Mouse (Mus musculus): ENCODE data around the gene Slc25a31. TPM values are rescaled to one million over a fixed set of nuclear protein-coding genes. Genes with fewer than 3 reads are reported as not detected.

Gene Slc25a31
- total and polyA plus RNA-seq, 2 experiments = 0.07 TPM; not detected in 1

DNA sequence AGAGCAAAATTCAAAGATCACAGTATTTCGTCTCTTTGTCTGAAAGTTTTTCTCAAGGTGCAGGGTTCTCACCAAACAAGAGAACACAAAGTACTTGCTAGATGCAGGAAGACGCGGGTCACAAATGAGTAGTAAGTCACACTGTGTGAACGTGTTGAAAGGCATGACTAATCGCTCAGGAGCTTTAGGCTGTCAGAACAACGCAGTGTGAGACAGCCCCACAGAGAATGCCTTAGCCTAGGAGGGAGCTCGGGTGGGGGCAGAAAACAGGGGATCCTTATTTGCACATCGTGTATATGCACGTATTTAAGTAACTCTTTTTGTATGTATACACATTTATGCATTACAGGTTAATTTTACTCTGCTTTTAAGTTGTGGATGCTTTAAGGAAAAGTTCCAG, 21.8 kb upstream of the Slc25a31 start:
- TF ChIP-seq CTCF (IDR thresholded peaks at IDR 0.05; ENCODE audit: low read depth, low read length) (no peak), POLR2A (IDR thresholded peaks at IDR 0.05; ENCODE audit: extremely low read depth, insufficient read depth, low read length) (no peak)
- H3K9ac ChIP-seq (ENCODE audit: low read depth, low read length) = no peak overlapping the region
- H3K36me3 ChIP-seq (ENCODE audit: control insufficient read depth, insufficient read depth, low read length) = no peaks in the 10 kb centered on the region
- 86% methylated on average over 9 of the region's 9 CpGs for WGBS
- H3K4me3 ChIP-seq (ENCODE audit: insufficient read depth, low read depth, low read length) = no peak overlapping the region
- 0 out of 2 replicates have a peak, but pooled peaks cover 2% of the 10 kb centered on the region for H3K4me1 ChIP-seq (ENCODE audit: control insufficient read depth, insufficient read depth, low read length)
- no peaks in the 10 kb centered on the region for H3K27me3 ChIP-seq (ENCODE audit: control insufficient read depth, insufficient read depth, low read length)
- H3K27ac ChIP-seq (replicated peaks; ENCODE audit: insufficient read depth, low read depth, low read length) = no peak overlapping the region
- no peaks in the 10 kb centered on the region for H3K79me2 ChIP-seq (ENCODE audit: control insufficient read depth, insufficient read depth, low read length)
- DNase-seq (ENCODE audit: extremely low read depth, low read depth, low spot score) = no peak

DNA sequence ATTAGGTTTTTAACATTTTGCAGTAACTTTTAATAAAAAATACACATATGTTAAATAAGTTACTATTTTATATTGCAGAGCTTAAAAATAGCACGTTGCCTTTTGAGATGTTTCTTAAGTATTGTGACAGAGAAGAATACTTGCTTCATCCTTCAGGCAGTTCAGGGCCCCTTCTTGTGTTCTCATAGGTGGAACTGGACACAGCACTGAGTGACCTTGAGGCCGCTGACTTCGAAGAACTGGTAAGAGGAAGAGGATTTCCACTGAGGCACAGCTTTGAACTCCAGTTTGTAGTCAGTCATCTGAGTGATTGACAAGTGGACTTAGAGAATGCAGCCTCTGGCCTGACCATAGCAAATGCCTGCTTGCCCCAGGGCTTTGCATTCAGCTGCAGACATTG, 21.1 kb upstream of the Slc25a31 start:
- 0 out of 2 replicates have a peak, but pooled peaks cover 2% of the 10 kb centered on the region for H3K4me1 ChIP-seq (ENCODE audit: control insufficient read depth, insufficient read depth, low read length)
- no peaks in the 10 kb centered on the region for H3K79me2 ChIP-seq (ENCODE audit: control insufficient read depth, insufficient read depth, low read length)
- no peak overlapping the region for H3K9ac ChIP-seq (ENCODE audit: low read depth, low read length)
- H3K27me3 ChIP-seq (ENCODE audit: control insufficient read depth, insufficient read depth, low read length) = no peaks in the 10 kb centered on the region
- no peak overlapping the region for H3K27ac ChIP-seq (replicated peaks; ENCODE audit: insufficient read depth, low read depth, low read length)
- WGBS = 87% methylated on average over 3 of the region's 3 CpGs
- TF ChIP-seq CTCF (IDR thresholded peaks at IDR 0.05; ENCODE audit: low read depth, low read length) (no peak), POLR2A (IDR thresholded peaks at IDR 0.05; ENCODE audit: extremely low read depth, insufficient read depth, low read length) (no peak)
- DNase-seq (ENCODE audit: extremely low read depth, low read depth, low spot score) = no peak
- H3K4me3 ChIP-seq (ENCODE audit: insufficient read depth, low read depth, low read length) = no peak overlapping the region
- H3K36me3 ChIP-seq (ENCODE audit: control insufficient read depth, insufficient read depth, low read length) = no peaks in the 10 kb centered on the region

DNA sequence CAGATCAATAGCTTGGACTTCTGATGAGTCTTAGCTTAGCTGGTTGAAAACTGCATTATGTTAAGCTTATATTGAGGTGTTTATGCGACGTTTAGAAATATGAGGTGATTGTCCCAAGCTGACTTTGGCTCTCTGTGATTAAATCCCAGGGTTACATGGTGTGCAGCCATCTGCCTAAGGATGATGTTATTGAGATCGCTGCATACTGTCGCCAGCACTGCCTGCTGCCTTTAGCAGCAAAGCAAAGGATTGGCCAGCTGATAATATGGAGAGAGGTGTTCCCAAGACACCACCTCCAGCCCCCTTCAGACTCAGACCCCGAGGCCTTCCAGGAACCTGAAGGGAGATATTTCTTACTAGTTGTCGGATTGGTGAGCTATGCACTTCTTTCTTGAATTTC, 17.1 kb upstream of the Slc25a31 start:
- no peaks in the 10 kb centered on the region for H3K27me3 ChIP-seq (ENCODE audit: control insufficient read depth, insufficient read depth, low read length)
- no peak overlapping the region for H3K9ac ChIP-seq (ENCODE audit: low read depth, low read length)
- TF ChIP-seq POLR2A (IDR thresholded peaks at IDR 0.05; ENCODE audit: extremely low read depth, insufficient read depth, low read length) (no peak), CTCF (IDR thresholded peaks at IDR 0.05; ENCODE audit: low read depth, low read length) (no peak)
- no peak overlapping the region for H3K4me3 ChIP-seq (ENCODE audit: insufficient read depth, low read depth, low read length)
- no peaks in the 10 kb centered on the region for H3K79me2 ChIP-seq (ENCODE audit: control insufficient read depth, insufficient read depth, low read length)
- no peak for DNase-seq (ENCODE audit: extremely low read depth, low read depth, low spot score)
- H3K36me3 ChIP-seq (ENCODE audit: control insufficient read depth, insufficient read depth, low read length) = no peaks in the 10 kb centered on the region
- no peaks in the 10 kb centered on the region for H3K4me1 ChIP-seq (ENCODE audit: control insufficient read depth, insufficient read depth, low read length)
- 93% methylated on average over 6 of the region's 6 CpGs for WGBS
- no peak overlapping the region for H3K27ac ChIP-seq (replicated peaks; ENCODE audit: insufficient read depth, low read depth, low read length)

DNA sequence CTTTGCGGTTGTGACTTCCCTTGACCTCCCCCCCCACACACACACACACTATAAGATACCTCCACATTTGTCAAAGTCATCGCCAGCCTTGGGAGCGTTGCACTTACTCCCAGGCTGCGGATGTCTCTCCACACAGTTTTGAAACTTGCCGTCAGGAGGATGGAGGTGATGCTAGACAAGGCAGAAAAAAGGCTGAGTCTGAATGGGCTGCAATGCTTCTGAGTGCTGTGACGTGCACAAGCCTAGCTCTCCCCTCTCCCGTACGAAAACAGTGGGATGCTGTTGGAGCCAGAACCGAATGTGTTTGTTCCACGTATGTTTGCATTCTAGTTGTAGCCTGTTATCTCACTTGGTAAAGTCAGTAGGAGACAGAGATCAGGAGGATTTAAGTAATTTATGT, 15.2 kb upstream of the Slc25a31 start:
- no peaks in the 10 kb centered on the region for H3K4me1 ChIP-seq (ENCODE audit: control insufficient read depth, insufficient read depth, low read length)
- no peak overlapping the region for H3K9ac ChIP-seq (ENCODE audit: low read depth, low read length)
- no peak overlapping the region for H3K4me3 ChIP-seq (ENCODE audit: insufficient read depth, low read depth, low read length)
- no peaks in the 10 kb centered on the region for H3K27me3 ChIP-seq (ENCODE audit: control insufficient read depth, insufficient read depth, low read length)
- no peak overlapping the region for H3K27ac ChIP-seq (replicated peaks; ENCODE audit: insufficient read depth, low read depth, low read length)
- no peak for DNase-seq (ENCODE audit: extremely low read depth, low read depth, low spot score)
- no peaks in the 10 kb centered on the region for H3K36me3 ChIP-seq (ENCODE audit: control insufficient read depth, insufficient read depth, low read length)
- TF ChIP-seq POLR2A (IDR thresholded peaks at IDR 0.05; ENCODE audit: extremely low read depth, insufficient read depth, low read length) (no peak), CTCF (IDR thresholded peaks at IDR 0.05; ENCODE audit: low read depth, low read length) (no peak)
- 90% methylated on average over 10 of the region's 10 CpGs for WGBS
- no peaks in the 10 kb centered on the region for H3K79me2 ChIP-seq (ENCODE audit: control insufficient read depth, insufficient read depth, low read length)

DNA sequence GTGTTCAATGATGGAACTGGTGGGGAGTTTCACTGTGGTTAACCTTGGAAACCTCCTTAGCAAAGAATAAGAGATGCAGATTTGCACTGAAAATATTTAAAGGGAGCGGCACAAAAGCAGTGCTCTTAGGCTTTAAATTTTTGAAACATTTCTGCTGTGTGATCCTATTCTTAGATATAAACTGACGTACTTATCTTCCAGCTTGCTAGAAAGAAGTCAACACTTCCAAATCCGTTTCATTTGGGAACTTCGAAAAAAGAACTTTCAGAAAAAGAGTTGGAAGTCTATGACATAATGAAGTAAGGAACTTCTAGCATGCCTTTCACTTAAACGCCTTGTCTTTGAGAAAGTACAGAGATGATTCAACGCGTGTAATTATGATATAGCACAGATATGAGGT, 14.7 kb upstream of the Slc25a31 start:
- Histone ChIP-seq H3K79me2 (ENCODE audit: control insufficient read depth, insufficient read depth, low read length) (no peaks in the 10 kb centered on the region), H3K27me3 (ENCODE audit: control insufficient read depth, insufficient read depth, low read length) (no peaks in the 10 kb centered on the region), H3K9ac (ENCODE audit: low read depth, low read length) (no peak overlapping the region), H3K36me3 (ENCODE audit: control insufficient read depth, insufficient read depth, low read length) (no peaks in the 10 kb centered on the region), H3K4me3 (ENCODE audit: insufficient read depth, low read depth, low read length) (no peak overlapping the region), H3K4me1 (ENCODE audit: control insufficient read depth, insufficient read depth, low read length) (no peaks in the 10 kb centered on the region), H3K27ac (replicated peaks; ENCODE audit: insufficient read depth, low read depth, low read length) (no peak overlapping the region)
- no peak for TF ChIP-seq POLR2A (IDR thresholded peaks at IDR 0.05; ENCODE audit: extremely low read depth, insufficient read depth, low read length)
- TF ChIP-seq CTCF (IDR thresholded peaks at IDR 0.05; ENCODE audit: low read depth, low read length) = no peak
- 80% methylated on average over 7 of the region's 7 CpGs for WGBS
- DNase-seq (ENCODE audit: extremely low read depth, low read depth, low spot score) = no peak

DNA sequence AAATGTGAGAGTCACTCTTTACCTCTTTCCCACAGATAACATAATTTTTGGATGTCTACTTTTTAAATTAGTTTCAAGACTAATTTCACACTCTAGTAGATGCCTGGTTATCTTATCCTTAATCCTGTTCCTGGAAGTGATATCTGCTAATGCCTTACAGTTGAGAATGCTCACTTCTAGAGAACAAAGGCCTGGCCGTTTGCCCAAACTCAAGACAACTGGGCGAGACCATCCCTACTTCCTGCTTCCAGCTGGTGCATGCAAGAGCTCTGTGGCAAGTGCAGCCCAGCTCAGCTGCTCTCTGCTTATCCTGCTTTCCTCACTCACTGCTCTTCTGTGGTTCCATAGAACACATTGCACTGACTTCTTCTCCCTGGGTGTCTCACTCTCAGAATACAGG, 14.2 kb upstream of the Slc25a31 start:
- H3K79me2 ChIP-seq (ENCODE audit: control insufficient read depth, insufficient read depth, low read length) = no peaks in the 10 kb centered on the region
- H3K9ac ChIP-seq (ENCODE audit: low read depth, low read length) = no peak overlapping the region
- no peaks in the 10 kb centered on the region for H3K27me3 ChIP-seq (ENCODE audit: control insufficient read depth, insufficient read depth, low read length)
- 78% methylated on average over 2 of the region's 2 CpGs for WGBS
- no peaks in the 10 kb centered on the region for H3K4me1 ChIP-seq (ENCODE audit: control insufficient read depth, insufficient read depth, low read length)
- H3K4me3 ChIP-seq (ENCODE audit: insufficient read depth, low read depth, low read length) = no peak overlapping the region
- TF ChIP-seq POLR2A (IDR thresholded peaks at IDR 0.05; ENCODE audit: extremely low read depth, insufficient read depth, low read length) (no peak), CTCF (IDR thresholded peaks at IDR 0.05; ENCODE audit: low read depth, low read length) (no peak)
- no peaks in the 10 kb centered on the region for H3K36me3 ChIP-seq (ENCODE audit: control insufficient read depth, insufficient read depth, low read length)
- no peak for DNase-seq (ENCODE audit: extremely low read depth, low read depth, low spot score)
- H3K27ac ChIP-seq (replicated peaks; ENCODE audit: insufficient read depth, low read depth, low read length) = no peak overlapping the region
